Mouse (Mus musculus): ENCODE data around the gene Hmgcs2. TPM values are rescaled to one million over a fixed set of nuclear protein-coding genes. Genes with fewer than 3 reads are reported as not detected.
A peak's percentile ranks its signal among the peaks of the same experiment; 100 is the strongest.

Gene Hmgcs2
- polyA plus RNA-seq, 1 experiment, result 14.4 TPM

- TF ChIP-seq POLR2A (IDR thresholded peaks at IDR 0.05; ENCODE audit: borderline replicate concordance, extremely low read depth, low read depth, low read length), result no peak
- no peak for TF ChIP-seq CTCF (IDR thresholded peaks at IDR 0.05; ENCODE audit: insufficient read depth, low read length)
- 89% methylated on average over 3 of the region's 3 CpGs for WGBS
- Histone ChIP-seq H3K4me3 (replicated peaks; ENCODE audit: extremely low read depth, low read depth, low read length) (no peak overlapping the region), H3K4me1 (ENCODE audit: control insufficient read depth, insufficient read depth, low read length) (no peaks in the 10 kb centered on the region; the same call in 1 of the 2 replicates)
- no peak for DNase-seq
Measured at GRCm38 (mm10) chr3:98343235-98343634, 63.0 kb downstream of the Hmgcs2 start.

GRCm38 (mm10) chr3:98348106-98348505 is 67.9 kb downstream of the Hmgcs2 start:
- 45% methylated on average over 6 of the region's 6 CpGs for WGBS
- DNase-seq, result no peak
- Histone ChIP-seq H3K4me1 (ENCODE audit: control insufficient read depth, insufficient read depth, low read length) (no peaks in the 10 kb centered on the region), H3K4me3 (replicated peaks; ENCODE audit: extremely low read depth, low read depth, low read length) (no peak overlapping the region)
- TF ChIP-seq POLR2A (IDR thresholded peaks at IDR 0.05; ENCODE audit: borderline replicate concordance, extremely low read depth, low read depth, low read length), result no peak
- no peak for TF ChIP-seq CTCF (IDR thresholded peaks at IDR 0.05; ENCODE audit: insufficient read depth, low read length)

GRCm38 (mm10) chr3:98348705-98349104 is 68.5 kb downstream of the Hmgcs2 start:
- no peak for DNase-seq
- 16% methylated on average over 8 of the region's 8 CpGs for WGBS
- no peak for TF ChIP-seq CTCF (IDR thresholded peaks at IDR 0.05; ENCODE audit: insufficient read depth, low read length)
- no peak for TF ChIP-seq POLR2A (IDR thresholded peaks at IDR 0.05; ENCODE audit: borderline replicate concordance, extremely low read depth, low read depth, low read length)
- Histone ChIP-seq H3K4me3 (replicated peaks; ENCODE audit: extremely low read depth, low read depth, low read length) (no peak overlapping the region), H3K4me1 (ENCODE audit: control insufficient read depth, insufficient read depth, low read length) (no peaks in the 10 kb centered on the region)

GRCm38 (mm10) chr3:98353892-98354291 is 73.7 kb downstream of the Hmgcs2 start:
- 25% methylated on average over 7 of the region's 7 CpGs for WGBS
- peak; percentile 41 for DNase-seq
- TF ChIP-seq POLR2A (IDR thresholded peaks at IDR 0.05; ENCODE audit: borderline replicate concordance, extremely low read depth, low read depth, low read length) (no peak), CTCF (IDR thresholded peaks at IDR 0.05; ENCODE audit: insufficient read depth, low read length) (0 out of 2 replicates have a peak, but pooled peaks have one; percentile 25)
- no peaks in the 10 kb centered on the region for H3K4me1 ChIP-seq (ENCODE audit: control insufficient read depth, insufficient read depth, low read length)
- no peak overlapping the region for H3K4me3 ChIP-seq (replicated peaks; ENCODE audit: extremely low read depth, low read depth, low read length)

GRCm38 (mm10) chr3:98355344-98356025 is 75.2 kb downstream of the Hmgcs2 start:
- H3K4me3 ChIP-seq (replicated peaks; ENCODE audit: extremely low read depth, low read depth, low read length), result no peak overlapping the region
- 64% methylated on average over 10 of the region's 10 CpGs for WGBS
- TF ChIP-seq POLR2A (IDR thresholded peaks at IDR 0.05; ENCODE audit: borderline replicate concordance, extremely low read depth, low read depth, low read length) (no peak), CTCF (IDR thresholded peaks at IDR 0.05; ENCODE audit: insufficient read depth, low read length) (no peak)
- no peak for DNase-seq
- no peaks in the 10 kb centered on the region for H3K4me1 ChIP-seq (ENCODE audit: control insufficient read depth, insufficient read depth, low read length)

GRCm38 (mm10) chr3:98356026-98356365 is 75.8 kb downstream of the Hmgcs2 start:
- 76% methylated on average over 6 of the region's 6 CpGs for whole genome bisulfite sequencing
- Histone ChIP-seq H3K4me3 (replicated peaks; ENCODE audit: extremely low read depth, low read depth, low read length) (no peak overlapping the region), H3K4me1 (ENCODE audit: control insufficient read depth, insufficient read depth, low read length) (no peaks in the 10 kb centered on the region)
- TF ChIP-seq POLR2A (IDR thresholded peaks at IDR 0.05; ENCODE audit: borderline replicate concordance, extremely low read depth, low read depth, low read length), result no peak
- TF ChIP-seq CTCF (IDR thresholded peaks at IDR 0.05; ENCODE audit: insufficient read depth, low read length), result no peak
- no peak for DNase-seq

GRCm38 (mm10) chr3:98356632-98357370 is 76.6 kb downstream of the Hmgcs2 start:
- no peak for DNase-seq
- no peaks in the 10 kb centered on the region for H3K4me1 ChIP-seq (ENCODE audit: control insufficient read depth, insufficient read depth, low read length)
- no peak overlapping the region for H3K4me3 ChIP-seq (replicated peaks; ENCODE audit: extremely low read depth, low read depth, low read length)
- WGBS, result 55% methylated on average over 3 of the region's 3 CpGs
- TF ChIP-seq POLR2A (IDR thresholded peaks at IDR 0.05; ENCODE audit: borderline replicate concordance, extremely low read depth, low read depth, low read length) (no peak), CTCF (IDR thresholded peaks at IDR 0.05; ENCODE audit: insufficient read depth, low read length) (no peak)

Other genes starting within 250 kb of the Hmgcs2 start
- gene Adam30, start 119.8 kb upstream of the Hmgcs2 start, polyA plus RNA-seq (2012; rRNA removed), result not detected in 2 replicates
- gene Reg4, start 58.3 kb upstream of the Hmgcs2 start, polyA plus RNA-seq (2012; rRNA removed), result 0.34 TPM in 1 of 2 replicates, not detected in the other
- 19.8 and 21.4 TPM in 2 replicates for gene Phgdh, start 59.6 kb downstream of the Hmgcs2 start, polyA plus RNA-seq (2012; rRNA removed)
- gene Zfp697, start 102.0 kb downstream of the Hmgcs2 start, polyA plus RNA-seq (2012; rRNA removed), result 17.0 and 17.9 TPM in 2 replicates
- not detected in 2 replicates for gene Gm4450, start 176.7 kb downstream of the Hmgcs2 start, polyA plus RNA-seq (2012; rRNA removed)
- gene Hsd3b4, start 230.1 kb downstream of the Hmgcs2 start, polyA plus RNA-seq (2012; rRNA removed), result not detected in 2 replicates

Data from lung, adult 2 months (tissue).